Mouse (Mus musculus) megakaryocyte, embryonic 14.5 days (primary cell): ENCODE measurements around the gene Nusap1.

Source experiments
- FLI1 ChIP-seq: IDR thresholded peaks from 2 replicates; pipeline ENCODE4 v1.6.1; 2012; ENCODE audit warnings: low read length, inconsistent platforms, mixed read lengths
- GATA1 ChIP-seq: IDR thresholded peaks from 3 replicates; pipeline ENCODE4 v1.6.1; 2012; ENCODE audit warnings: mixed read lengths, low read length, inconsistent platforms, borderline replicate concordance

GRCm38 (mm10) chr2:119591247-119591646, 26.9 kb upstream of the Nusap1 start:
- TF ChIP-seq GATA1 = no peak
- TF ChIP-seq FLI1 = no peak
